Mouse (Mus musculus) mouse trophoblast stem cell (cell line): Measurements from ENCODE around the gene Mfsd8.
"Not testable (repeated sequence)": the region's sequence is repeated elsewhere in the genome, so short reads cannot be mapped to it uniquely, and the experiment has no call there.

Source experiments
- in situ Hi-C, 2 experiments: fragments of 300-500 bp; cut with MseI, MboI; formaldehyde crosslinking; loops; 2 replicates in 1 of 2; 3 replicates in 1 of 2; pipeline ENCODE4 v1.15.1; 2025

Mfsd8 gene

GRCm38 (mm10) chr3:40846473-40846956 lies at the start of gene Mfsd8:
Gene Mfsd8, minus strand, starts transcription at chr3:40846886.
- in situ Hi-C loops: not testable (repeated sequence)

GRCm38 (mm10) chr3:40894336-40894735 lies 47.6 kb upstream of the Mfsd8 start:
- in situ Hi-C loops: not testable (repeated sequence)

- in situ Hi-C loops: not testable (repeated sequence)
Measured at GRCm38 (mm10) chr3:40893816-40894258, 47.2 kb upstream of the Mfsd8 start.

GRCm38 (mm10) chr3:40853123-40853738 lies 6.5 kb upstream of the Mfsd8 start:
- in situ Hi-C loops: not testable (repeated sequence)

GRCm38 (mm10) chr3:40847936-40848335 lies 1.2 kb upstream of the Mfsd8 start:
- in situ Hi-C loops: not testable (repeated sequence)

GRCm38 (mm10) chr3:40847018-40847417 lies 332 bp upstream of the Mfsd8 start:
- in situ Hi-C loops: not testable (repeated sequence)

- in situ Hi-C loops: not testable (repeated sequence)
Measured at GRCm38 (mm10) chr3:40846957-40847017, 101 bp upstream of the Mfsd8 start, which contains the start of gene Abhd18. Gene Abhd18, plus strand, starts transcription at chr3:40846970.

GRCm38 (mm10) chr3:40845521-40845920 lies 1.2 kb downstream of the Mfsd8 start:
- in situ Hi-C loops: not testable (repeated sequence)

GRCm38 (mm10) chr3:40813275-40813674 lies 33.4 kb downstream of the Mfsd8 start:
- in situ Hi-C loops: no loop called here

GRCm38 (mm10) chr3:40809894-40810293 lies 36.8 kb downstream of the Mfsd8 start:
- in situ Hi-C loops: no loop called here

- in situ Hi-C loops: no loop called here
Measured at GRCm38 (mm10) chr3:40808686-40809085, 38.0 kb downstream of the Mfsd8 start.

- in situ Hi-C loops: no loop called here
Measured at GRCm38 (mm10) chr3:40806871-40807270, 39.8 kb downstream of the Mfsd8 start.

- in situ Hi-C loops: no loop called here
Measured at GRCm38 (mm10) chr3:40800373-40800823, 46.3 kb downstream of the Mfsd8 start.

- in situ Hi-C loops: no loop called here
Measured at GRCm38 (mm10) chr3:40799530-40800372, 46.9 kb downstream of the Mfsd8 start, which contains the start of gene Plk4. Gene Plk4, plus strand, starts transcription at chr3:40800019.

- in situ Hi-C loops: no loop called here
Measured at GRCm38 (mm10) chr3:40798500-40798899, 48.2 kb downstream of the Mfsd8 start.

- in situ Hi-C loops: no loop called here
Measured at GRCm38 (mm10) chr3:40798054-40798453, 48.6 kb downstream of the Mfsd8 start.

- in situ Hi-C loops: no loop called here
Measured at GRCm38 (mm10) chr3:40793783-40794182, 52.9 kb downstream of the Mfsd8 start.
